Mouse (Mus musculus): ENCODE measurements at regions not wholly inside any gene's neighbourhood (a gene's known extent, or its start where the extent isn't known, plus 50 kb on each side); places are given as distances from the start of the nearest gene placed in this dataset.

DNA sequence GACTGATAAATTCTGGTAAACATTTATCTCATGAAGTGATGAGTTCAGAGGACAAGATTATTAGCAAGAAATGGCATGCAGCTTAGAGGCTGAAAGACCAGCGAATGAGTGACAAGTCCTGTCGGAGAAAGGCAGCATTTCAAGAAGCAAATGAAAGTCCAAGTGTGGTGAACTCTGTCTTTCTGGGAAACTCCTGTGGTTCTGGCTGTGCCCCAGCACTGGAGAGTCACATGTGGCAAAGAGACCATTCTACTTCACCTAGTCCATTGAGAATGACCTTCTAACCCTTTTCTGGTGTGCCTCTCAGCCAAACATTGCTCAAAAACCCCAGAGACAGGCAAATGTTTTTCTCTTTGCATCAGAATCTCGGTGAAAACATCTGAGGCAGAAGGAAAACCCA lies 76.2 kb upstream of the Cpeb2 start:
- TF ChIP-seq CTCF (IDR thresholded peaks at IDR 0.05; ENCODE audit: control insufficient read depth, insufficient read depth, insufficient replicate concordance, low read depth, low read length) (no peak), POLR2A (IDR thresholded peaks at IDR 0.05; ENCODE audit: control insufficient read depth, low read depth, low read length) (no peak)

Measured in testis, adult 2 months (tissue).